Mouse (Mus musculus): ENCODE data around the gene Nxf3.

DNA sequence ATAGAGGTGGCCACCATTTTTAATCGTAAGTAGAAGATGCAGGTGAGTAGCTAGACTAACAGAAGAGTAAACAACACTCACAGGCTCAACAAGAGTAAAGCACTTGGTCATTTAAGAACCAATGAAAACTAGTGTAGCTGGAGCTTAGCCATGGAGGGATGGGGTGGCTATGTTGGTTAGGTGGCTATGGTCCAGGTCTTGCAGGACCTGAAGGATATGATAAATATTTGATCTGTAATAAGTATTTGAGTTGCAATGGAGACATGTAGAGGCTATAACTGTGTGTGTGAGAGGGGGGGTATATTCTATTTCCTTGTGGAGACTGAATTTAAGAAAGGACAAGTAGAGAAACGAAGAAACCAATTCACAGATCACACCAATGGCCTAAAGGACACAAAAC is 33.8 kb downstream of the Nxf3 start:
- TF ChIP-seq CTCF (conservative IDR thresholded peaks at IDR 0.05; ENCODE audit: low read length), result no peak
- TF ChIP-seq POU5F1 (IDR thresholded peaks at IDR 0.05; ENCODE audit: borderline replicate concordance, low read length), result no peak
- TF ChIP-seq NANOG (IDR thresholded peaks at IDR 0.05; ENCODE audit: borderline replicate concordance, low read length), result no peak

Measured in E14TG2a.4 (cell line).